Mouse (Mus musculus) intestine, embryonic 14.5 days (tissue): ENCODE results near the gene Rgl2. TPM values are rescaled to one million over a fixed set of nuclear protein-coding genes. Genes with fewer than 3 reads are reported as not detected.

Experiments
- ATAC-seq: fragments of 200-750 bp; cut with Nextera tagmentation; replicated peaks from 2 replicates; pipeline ENCODE4 v1.8.0; 2017; ENCODE audit warnings: low read depth, moderate number of reproducible peaks, moderate TSS enrichment, moderate library complexity; ENCODE audit not compliant: low FRiP score, low TSS enrichment
- DNase-seq: peaks from one replicate; pipeline ENCODE4 v3.0.0-alpha.2; 2018; ENCODE audit warnings: low spot score
- H3K27ac ChIP-seq: fragments of 300-500 bp; sonication (generic); 2 replicates; pipeline ENCODE4 v1.5.1; 2014; ENCODE audit warnings: low read depth, mild to moderate bottlenecking, control low read depth
- H3K27me3 ChIP-seq: fragments of 300-500 bp; sonication (generic); replicated peaks from 2 replicates; pipeline ENCODE4 v1.6.1; 2014; ENCODE audit warnings: low read length, control low read depth; ENCODE audit not compliant: control insufficient read depth, insufficient read depth
- H3K36me3 ChIP-seq: fragments of 300-500 bp; sonication (generic); 2 replicates; pipeline ENCODE4 v1.6.1; 2014; ENCODE audit warnings: low read length, control low read depth; ENCODE audit not compliant: control insufficient read depth, insufficient read depth
- H3K4me1 ChIP-seq: fragments of 300-500 bp; sonication (generic); replicated peaks from 2 replicates; pipeline ENCODE4 v1.6.1; 2014; ENCODE audit warnings: low read length, control low read depth, mixed read lengths; ENCODE audit not compliant: control insufficient read depth, insufficient read depth
- H3K4me2 ChIP-seq: fragments of 300-500 bp; sonication (generic); 2 replicates; pipeline ENCODE4 v1.6.1; 2014; ENCODE audit warnings: low read length
- H3K4me3 ChIP-seq: fragments of 300-500 bp; sonication (generic); 2 replicates; pipeline ENCODE4 v1.5.1; 2014; ENCODE audit warnings: low read depth, low read length, control low read depth, mixed read lengths
- H3K9ac ChIP-seq: fragments of 300-500 bp; sonication (generic); 2 replicates; pipeline ENCODE4 v1.6.1; 2014; ENCODE audit warnings: mild to moderate bottlenecking, low read length
- H3K9me3 ChIP-seq: fragments of 300-500 bp; sonication (generic); 2 replicates; pipeline ENCODE4 v1.6.1; 2016; ENCODE audit warnings: low read length, control low read depth; ENCODE audit not compliant: control insufficient read depth
- WGBS: fragments of 180-500 bp; shearing (Covaris S2); extraction: QIAGEN DNeasy Blood & Tissue Kit; methylation state at CpG from one replicate; pipeline ENCODE4 v1.1.7; 2014; 5-methylcytosine and 5-hydroxymethylcytosine counted together
- polyA plus RNA-seq: library from polyadenylated mRNA; unstranded; fragments of >200 nt; fragmentation: Nextera tagmentation; extraction: Ambion mirVana; gene quantifications from 2 replicates; pipeline ENCODE4 v1.2.1, GENCODE M21; 2014

Gene Rgl2
- polyA plus RNA-seq, 1 experiment from 2014 or later: 34.5 TPM

DNA sequence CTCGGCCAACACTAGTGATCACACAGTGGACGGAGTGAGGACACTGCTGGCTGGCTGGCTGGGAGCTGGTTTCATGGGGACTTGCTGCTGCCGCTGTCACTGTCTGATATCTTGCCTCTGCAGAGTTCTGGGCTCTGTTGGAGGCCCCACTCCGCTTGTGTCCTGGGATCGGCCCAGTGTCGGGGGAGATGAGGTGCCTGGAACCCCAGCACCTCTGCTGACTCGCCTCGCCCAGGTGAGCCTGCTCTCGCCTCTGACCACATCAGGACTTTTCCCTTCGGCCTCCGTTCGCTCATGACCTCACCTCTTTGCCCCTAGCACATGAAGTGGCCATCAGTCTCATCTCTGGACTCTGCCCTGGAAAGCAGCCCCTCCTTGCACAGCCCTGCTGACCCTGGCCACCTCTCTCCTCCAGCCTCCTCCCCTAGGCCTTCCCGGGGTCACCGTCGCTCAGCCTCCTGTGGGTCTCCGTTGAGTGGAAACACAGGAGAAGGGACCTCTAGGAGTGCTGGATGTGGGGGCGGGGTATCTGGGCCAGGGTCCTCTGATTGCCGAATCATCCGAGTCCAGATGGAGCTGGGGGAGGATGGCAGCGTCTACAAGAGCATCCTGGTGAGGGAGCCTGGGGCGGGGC, 6.2 kb downstream of the Rgl2 start:
- Histone ChIP-seq H3K9me3 (no peaks in the 10 kb centered on the region), H3K27me3 (no peaks in the 10 kb centered on the region), H3K4me2 (no peak overlapping the region), H3K27ac (no peak overlapping the region), H3K9ac (no peak overlapping the region), H3K4me3 (no peak overlapping the region), H3K4me1 (peaks cover 17% of the 10 kb centered on the region; the same call in 1 of the 2 replicates), H3K36me3 (peaks cover 43% of the 10 kb centered on the region)
- ATAC-seq (no peak), DNase-seq (no peak)
- 85% methylated on average over 21 of the region's 21 CpGs for WGBS

DNA sequence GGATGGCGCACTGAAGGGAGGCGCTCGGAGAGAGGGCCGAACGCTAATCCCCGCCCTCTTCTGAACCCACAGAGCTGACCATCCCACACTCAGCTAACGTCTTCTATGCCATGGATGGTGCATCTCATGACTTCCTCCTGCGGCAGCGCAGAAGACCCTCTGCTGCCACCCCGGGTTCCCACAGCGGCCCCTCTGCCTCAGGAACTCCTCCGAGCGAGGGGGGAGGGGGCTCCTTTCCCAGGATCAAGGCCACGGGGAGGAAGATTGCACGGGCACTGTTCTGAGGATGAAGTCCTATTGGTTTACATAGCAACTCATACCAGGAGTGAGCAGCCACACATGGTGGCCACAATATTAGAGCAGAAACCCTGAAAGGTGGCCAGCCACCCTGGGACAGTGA, 7.7 kb downstream of the Rgl2 start:
- H3K36me3 ChIP-seq: peaks cover 43% of the 10 kb centered on the region
- 80% methylated on average over 15 of the region's 15 CpGs for WGBS

DNA sequence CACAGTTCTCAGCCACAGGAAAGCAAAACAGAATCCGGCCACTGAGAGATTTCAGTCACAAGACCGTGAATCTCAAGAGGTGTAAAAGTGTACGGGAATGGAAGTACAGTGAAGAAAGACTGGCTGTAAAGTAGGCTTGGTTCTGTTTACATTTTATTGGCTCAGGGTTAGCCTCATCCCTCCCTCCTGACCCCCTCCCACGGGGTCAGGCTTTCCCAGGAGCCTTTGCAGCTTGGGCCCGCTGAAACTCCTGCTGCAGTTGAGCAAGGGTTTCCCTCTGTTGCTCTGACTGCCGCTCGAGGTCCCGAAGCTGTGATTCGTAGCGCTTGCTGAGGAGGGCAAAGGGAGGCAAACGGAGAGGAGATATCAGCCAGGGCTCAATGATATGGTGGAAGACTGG, 9.4 kb downstream of the Rgl2 start:
- Histone ChIP-seq H3K4me2 (peak overlapping the region; percentile 96; the same call in 1 of the 2 replicates), H3K4me3 (peak overlapping the region; percentile 76; the same call in 1 of the 2 replicates), H3K27me3 (no peaks in the 10 kb centered on the region), H3K4me1 (peaks cover 15% of the 10 kb centered on the region), H3K9ac (no peak overlapping the region), H3K9me3 (no peaks in the 10 kb centered on the region), H3K27ac (no peak overlapping the region), H3K36me3 (peaks cover 42% of the 10 kb centered on the region)
- WGBS: 76% methylated on average over 11 of the region's 11 CpGs
- DNase-seq (no peak), ATAC-seq (no peak)

More for the DNA sequence above, 7.7 kb downstream of the Rgl2 start:
- Histone ChIP-seq H3K4me3 (no peak overlapping the region), H3K4me2 (no peak overlapping the region), H3K27ac (no peak overlapping the region), H3K9me3 (no peaks in the 10 kb centered on the region), H3K4me1 (peaks cover 15% of the 10 kb centered on the region), H3K9ac (no peak overlapping the region), H3K27me3 (no peaks in the 10 kb centered on the region)
- ATAC-seq (no peak), DNase-seq (no peak)

DNA sequence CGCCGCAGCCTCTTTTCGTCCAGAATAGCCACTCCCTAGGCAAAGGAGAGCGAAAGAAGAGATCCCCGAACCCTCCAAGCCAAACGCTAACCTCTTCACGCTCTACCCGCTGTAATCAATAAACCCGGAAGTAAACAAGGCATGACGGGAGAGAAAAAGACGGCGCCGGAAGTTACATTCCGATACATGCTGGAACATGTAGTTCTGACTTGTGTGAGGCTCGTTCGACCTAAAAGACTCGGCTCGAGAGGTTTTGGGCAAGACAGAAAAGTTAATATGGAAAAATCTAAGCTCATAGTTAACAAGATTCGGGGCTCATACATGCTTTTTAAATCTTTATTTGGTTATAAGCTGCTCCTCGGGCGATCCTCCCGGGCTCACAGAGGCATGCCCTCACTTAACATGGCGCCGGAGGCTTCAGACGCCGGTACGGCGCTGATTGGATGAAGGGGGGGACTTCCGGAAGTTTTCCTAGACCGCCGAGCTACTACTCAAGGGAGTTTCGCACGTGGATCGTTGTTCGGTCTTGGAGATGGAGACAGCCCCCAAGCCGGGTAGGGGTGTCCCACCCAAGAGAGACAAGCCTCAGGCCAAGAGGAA, 11.0 kb downstream of the Rgl2 start, which contains the start of the genes Pfdn6 and Wdr46:
Gene Pfdn6 (minus strand): TSS at position 138 of the 600 bp plus-strand sequence.
Gene Wdr46 (plus strand): TSS at position 455 of the 600 bp plus-strand sequence.
- ATAC-seq (peak; percentile 90), DNase-seq (peak; percentile 88)
- Histone ChIP-seq H3K27ac (0 out of 2 replicates have a peak within 1 kb of the TSS, but pooled peaks have one; percentile 9), H3K4me2 (peak within 1 kb of the TSS; percentile 96), H3K9ac (peak within 1 kb of the TSS; percentile 65), H3K9me3 (no peaks in the 10 kb centered on the region), H3K4me3 (peak within 1 kb of the TSS; percentile 76), H3K27me3 (no peaks in the 10 kb centered on the region), H3K4me1 (peaks cover 15% of the 10 kb centered on the region), H3K36me3 (peaks cover 51% of the 10 kb centered on the region)
- under 1% methylated on average over 36 of the region's 36 CpGs for WGBS

DNA sequence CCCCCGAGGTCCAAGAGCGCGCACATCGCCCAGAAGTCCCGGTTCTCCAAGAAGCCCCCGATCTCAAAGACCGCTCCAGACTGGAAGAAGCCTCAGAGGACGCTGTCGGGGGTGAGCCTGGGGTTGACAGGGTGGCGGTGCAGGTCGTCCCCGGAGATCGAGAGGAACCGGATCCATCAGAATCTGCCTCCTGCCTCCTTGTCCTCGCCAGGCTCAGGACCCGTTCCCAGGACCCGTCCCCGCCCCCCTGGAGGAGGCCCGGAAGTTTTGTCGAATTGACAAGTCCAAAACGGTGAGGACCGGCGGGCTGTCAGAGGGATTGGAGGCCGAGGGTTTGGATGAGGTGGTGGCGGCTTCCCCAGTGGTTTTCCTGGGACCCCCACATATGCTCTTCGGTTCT, 11.6 kb downstream of the Rgl2 start:
- Histone ChIP-seq H3K9ac (peak overlapping the region; percentile 65), H3K27me3 (no peaks in the 10 kb centered on the region), H3K4me1 (peaks cover 15% of the 10 kb centered on the region), H3K4me2 (peak overlapping the region; percentile 96), H3K9me3 (no peaks in the 10 kb centered on the region), H3K4me3 (peak overlapping the region; percentile 76), H3K36me3 (peaks cover 50% of the 10 kb centered on the region), H3K27ac (no peak overlapping the region)
- ATAC-seq (no peak), DNase-seq (no peak)
- 3% methylated on average over 26 of the region's 26 CpGs for WGBS

DNA sequence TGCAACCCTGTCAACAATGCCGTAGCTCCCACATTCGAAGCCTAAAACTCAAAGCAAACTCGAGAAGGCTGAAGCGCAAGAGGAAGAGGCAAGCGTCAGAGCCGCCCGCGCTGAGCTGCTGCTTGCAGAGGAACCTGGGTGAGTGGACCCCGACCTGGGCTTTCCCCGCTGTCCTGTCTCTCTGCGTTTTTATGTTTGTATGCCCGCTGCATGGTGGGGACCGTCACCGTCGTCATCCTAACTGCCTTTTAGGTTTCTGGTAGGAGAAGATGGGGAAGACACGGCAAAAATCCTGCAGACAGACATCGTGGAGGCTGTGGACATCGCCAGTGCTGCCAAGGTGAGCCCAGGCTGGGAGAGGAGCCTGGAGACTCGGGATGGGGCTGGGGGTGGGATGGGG, 12.0 kb downstream of the Rgl2 start:
- Histone ChIP-seq H3K4me1 (peaks cover 15% of the 10 kb centered on the region), H3K4me3 (peak overlapping the region; percentile 76), H3K27me3 (no peaks in the 10 kb centered on the region), H3K4me2 (peak overlapping the region; percentile 96), H3K9me3 (no peaks in the 10 kb centered on the region), H3K27ac (no peak overlapping the region), H3K9ac (peak overlapping the region; percentile 65), H3K36me3 (peaks cover 53% of the 10 kb centered on the region)
- ATAC-seq (no peak), DNase-seq (no peak)
- WGBS: 59% methylated on average over 19 of the region's 19 CpGs

DNA sequence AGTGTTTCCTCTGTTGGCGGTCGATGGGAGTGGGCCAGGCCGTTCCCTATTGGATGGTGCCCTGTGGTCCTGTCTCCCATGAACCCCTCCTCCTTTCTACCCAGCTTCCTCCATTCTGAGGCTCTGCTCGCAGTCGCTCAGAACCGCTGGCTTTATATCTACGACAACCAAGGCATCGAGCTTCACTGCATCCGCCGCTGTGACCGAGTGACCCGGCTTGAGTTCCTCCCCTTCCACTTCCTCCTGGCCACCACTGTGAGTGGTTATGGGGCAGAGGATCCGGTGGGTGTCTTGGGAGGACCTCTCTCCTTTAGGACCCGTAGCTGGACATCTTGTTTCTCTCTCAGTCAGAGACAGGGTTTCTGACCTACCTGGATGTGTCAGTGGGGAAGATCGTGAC, 14.1 kb downstream of the Rgl2 start:
- 94% methylated on average over 15 of the region's 15 CpGs for WGBS
- no peak for ATAC-seq

DNA sequence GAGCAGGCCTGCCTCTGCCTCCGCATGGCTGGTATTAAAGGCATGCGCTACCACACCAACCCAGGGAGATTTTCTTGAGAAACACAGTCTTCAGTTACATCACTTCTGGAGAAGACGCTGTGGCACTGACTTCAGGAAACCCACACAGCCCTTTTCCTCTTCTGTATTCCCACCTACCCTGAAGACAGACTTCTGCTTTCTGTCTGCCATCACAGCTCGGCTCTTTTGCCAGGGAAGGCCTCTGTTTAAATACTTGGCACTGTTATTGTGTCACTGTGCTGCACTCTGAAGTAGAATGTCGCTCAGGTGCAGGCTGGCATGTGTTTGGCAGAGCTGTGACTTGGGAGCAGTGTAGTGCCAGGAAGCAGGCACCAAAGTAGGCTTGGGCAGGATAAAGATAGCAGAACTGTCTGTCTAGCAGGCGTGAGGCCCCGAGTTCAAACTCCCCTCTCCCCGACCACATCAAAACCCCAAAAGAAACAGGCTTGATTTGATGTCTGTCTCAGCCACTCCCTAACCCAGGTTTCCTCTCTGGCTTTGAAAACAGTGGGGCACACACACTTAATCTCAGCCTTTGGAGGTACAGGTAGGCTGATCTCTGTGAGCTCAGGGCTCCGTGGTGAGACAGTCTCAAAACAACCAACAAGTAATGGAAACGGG, 18.2 kb downstream of the Rgl2 start:
- DNase-seq (no peak), ATAC-seq (no peak)
- Histone ChIP-seq H3K4me3 (no peak overlapping the region), H3K27ac (no peak overlapping the region), H3K27me3 (no peaks in the 10 kb centered on the region), H3K4me1 (peaks cover 20% of the 10 kb centered on the region), H3K4me2 (no peak overlapping the region), H3K9me3 (no peaks in the 10 kb centered on the region), H3K36me3 (peaks cover 69% of the 10 kb centered on the region), H3K9ac (no peak overlapping the region)
- 89% methylated on average over 10 of the region's 10 CpGs for WGBS

More for the DNA sequence above, 14.1 kb downstream of the Rgl2 start:
- no peaks in the 10 kb centered on the region for H3K9me3 ChIP-seq
- H3K36me3 ChIP-seq: peaks cover 57% of the 10 kb centered on the region
- no peak overlapping the region for H3K4me3 ChIP-seq
- DNase-seq: no peak
- peaks cover 15% of the 10 kb centered on the region for H3K4me1 ChIP-seq
- H3K27me3 ChIP-seq: no peaks in the 10 kb centered on the region
- no peak overlapping the region for H3K27ac ChIP-seq
- no peak overlapping the region for H3K4me2 ChIP-seq
- H3K9ac ChIP-seq: no peak overlapping the region
